Mouse (Mus musculus) liver, postnatal 0 days (tissue): ENCODE results near the gene Pbx2.

ENCODE experiments used
- CTCF ChIP-seq: sonication (generic); IDR thresholded peaks from 2 replicates; pipeline ENCODE4 v1.5.1; 2016; ENCODE audit warnings: antibody characterized with exemption, low read depth
- EP300 ChIP-seq: IDR thresholded peaks from 2 replicates; pipeline ENCODE4 v1.6.1; 2016; ENCODE audit warnings: antibody characterized with exemption, low read depth, mild to moderate bottlenecking

- TF ChIP-seq CTCF: peak; percentile 85
- no peak for TF ChIP-seq EP300
These were observed 19.2 kb upstream of the Pbx2 start for GRCm38 (mm10) chr17:34571875-34572274.
